Mouse (Mus musculus) liver, postnatal 0 days (tissue): Measurements from ENCODE around the gene Dvl2. TPM values are rescaled to one million over a fixed set of nuclear protein-coding genes. Genes with fewer than 3 reads are reported as not detected.

Experiments
- ATAC-seq: fragments of 200-750 bp; cut with Nextera tagmentation; 2 replicates; pipeline ENCODE4 v1.8.0; 2017; ENCODE audit warnings: mild to moderate bottlenecking, moderate library complexity
- DNase-seq: peaks from one replicate; pipeline ENCODE4 v3.0.0-alpha.2; 2016
- H3K27ac ChIP-seq: fragments of 300-500 bp; sonication (generic); 2 replicates; pipeline ENCODE4 v1.5.1; 2014; ENCODE audit warnings: antibody characterized with exemption, moderate library complexity, mild to moderate bottlenecking, low read depth
- H3K27me3 ChIP-seq: fragments of 300-500 bp; sonication (generic); 2 replicates; pipeline ENCODE4 v1.6.1; 2014; ENCODE audit warnings: low read length, control low read depth, mixed read lengths; ENCODE audit not compliant: insufficient read depth
- H3K36me3 ChIP-seq: fragments of 300-500 bp; sonication (generic); replicated peaks from 2 replicates; pipeline ENCODE4 v1.6.1; 2014; ENCODE audit warnings: mild to moderate bottlenecking, control low read depth, low read length, moderate library complexity, mixed read lengths; ENCODE audit not compliant: insufficient read depth
- H3K4me1 ChIP-seq: fragments of 300-500 bp; sonication (generic); 2 replicates; pipeline ENCODE4 v1.6.1; 2014; ENCODE audit warnings: antibody characterized with exemption, mild to moderate bottlenecking, control low read depth; ENCODE audit not compliant: insufficient read depth
- H3K4me2 ChIP-seq: fragments of 300-500 bp; sonication (generic); 2 replicates; pipeline ENCODE4 v1.6.1; 2014; ENCODE audit warnings: low read depth, mild to moderate bottlenecking, low read length, moderate library complexity, mixed read lengths
- H3K4me3 ChIP-seq: fragments of 300-500 bp; sonication (generic); 2 replicates; pipeline ENCODE4 v1.5.1; 2014; ENCODE audit warnings: low read depth, low read length
- H3K9ac ChIP-seq: fragments of 300-500 bp; sonication (generic); replicated peaks from 2 replicates; pipeline ENCODE4 v1.6.1; 2014; ENCODE audit warnings: mild to moderate bottlenecking, moderate library complexity
- H3K9me3 ChIP-seq: fragments of 300-500 bp; sonication (generic); 2 replicates; pipeline ENCODE4 v1.6.1; 2016; ENCODE audit warnings: mild to moderate bottlenecking, control low read depth, low read length, mixed read lengths
- CTCF ChIP-seq: sonication (generic); IDR thresholded peaks from 2 replicates; pipeline ENCODE4 v1.5.1; 2016; ENCODE audit warnings: antibody characterized with exemption, low read depth
- EP300 ChIP-seq: IDR thresholded peaks from 2 replicates; pipeline ENCODE4 v1.6.1; 2016; ENCODE audit warnings: antibody characterized with exemption, low read depth, mild to moderate bottlenecking
- WGBS: fragments of 180-500 bp; shearing (Covaris S2); extraction: QIAGEN DNeasy Blood & Tissue Kit; methylation state at CpG from one replicate; pipeline ENCODE4 v1.1.7; 2014; ENCODE audit not compliant: insufficient replicate concordance; 5-methylcytosine and 5-hydroxymethylcytosine counted together
- polyA plus RNA-seq: library from polyadenylated mRNA; unstranded; fragments of >200 nt; fragmentation: Nextera tagmentation; extraction: Ambion mirVana; gene quantifications from 2 replicates; pipeline ENCODE4 v1.2.1, GENCODE M21; 2015

Gene Dvl2
- polyA plus RNA-seq, 1 experiment from 2014 or later = 2.7 TPM

DNA sequence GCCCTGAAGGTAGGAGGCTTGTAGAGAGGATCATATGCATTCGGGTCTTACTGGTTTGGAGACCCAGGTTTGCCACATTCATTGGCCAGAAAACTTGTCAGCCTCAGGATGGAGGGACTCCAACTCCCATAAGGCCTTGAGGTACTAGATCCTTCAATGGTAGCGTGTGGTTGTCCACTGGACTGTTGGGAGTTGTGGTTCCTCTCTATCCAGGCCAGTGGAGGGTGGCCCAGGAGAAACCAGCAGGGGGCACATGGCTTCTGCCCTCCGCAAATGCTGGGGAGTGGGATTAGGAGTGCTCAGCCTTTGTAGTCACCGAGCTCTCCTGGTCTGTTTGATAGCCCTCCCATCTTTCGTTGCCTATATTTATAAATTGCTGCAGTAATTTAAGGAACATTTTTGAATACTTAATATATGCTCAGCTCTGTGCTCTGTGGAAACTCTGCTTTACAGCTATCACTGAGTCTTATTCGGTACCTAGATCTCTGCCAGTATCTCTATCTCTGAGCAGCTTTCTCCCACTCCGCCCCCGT, 20.4 kb downstream of the Dvl2 start:
- peaks cover 14% of the 10 kb centered on the region; the same call in 1 of the 2 replicates for H3K27me3 ChIP-seq
- DNase-seq = peak; percentile 73
- ATAC-seq = peak; percentile 84
- H3K4me1 ChIP-seq = peaks cover 16% of the 10 kb centered on the region
- no peak overlapping the region; the same call in 1 of the 2 replicates for H3K9ac ChIP-seq
- TF ChIP-seq EP300 = no peak
- peak; percentile 75 for TF ChIP-seq CTCF
- H3K9me3 ChIP-seq = no peaks in the 10 kb centered on the region
- no peaks in the 10 kb centered on the region for H3K36me3 ChIP-seq
- H3K4me3 ChIP-seq = peak overlapping the region; percentile 62
- 0% methylated on average over 8 of the region's 8 CpGs for WGBS
- H3K27ac ChIP-seq = peak overlapping the region; percentile 44; the same call in 1 of the 2 replicates
- H3K4me2 ChIP-seq = peak overlapping the region; percentile 76

DNA sequence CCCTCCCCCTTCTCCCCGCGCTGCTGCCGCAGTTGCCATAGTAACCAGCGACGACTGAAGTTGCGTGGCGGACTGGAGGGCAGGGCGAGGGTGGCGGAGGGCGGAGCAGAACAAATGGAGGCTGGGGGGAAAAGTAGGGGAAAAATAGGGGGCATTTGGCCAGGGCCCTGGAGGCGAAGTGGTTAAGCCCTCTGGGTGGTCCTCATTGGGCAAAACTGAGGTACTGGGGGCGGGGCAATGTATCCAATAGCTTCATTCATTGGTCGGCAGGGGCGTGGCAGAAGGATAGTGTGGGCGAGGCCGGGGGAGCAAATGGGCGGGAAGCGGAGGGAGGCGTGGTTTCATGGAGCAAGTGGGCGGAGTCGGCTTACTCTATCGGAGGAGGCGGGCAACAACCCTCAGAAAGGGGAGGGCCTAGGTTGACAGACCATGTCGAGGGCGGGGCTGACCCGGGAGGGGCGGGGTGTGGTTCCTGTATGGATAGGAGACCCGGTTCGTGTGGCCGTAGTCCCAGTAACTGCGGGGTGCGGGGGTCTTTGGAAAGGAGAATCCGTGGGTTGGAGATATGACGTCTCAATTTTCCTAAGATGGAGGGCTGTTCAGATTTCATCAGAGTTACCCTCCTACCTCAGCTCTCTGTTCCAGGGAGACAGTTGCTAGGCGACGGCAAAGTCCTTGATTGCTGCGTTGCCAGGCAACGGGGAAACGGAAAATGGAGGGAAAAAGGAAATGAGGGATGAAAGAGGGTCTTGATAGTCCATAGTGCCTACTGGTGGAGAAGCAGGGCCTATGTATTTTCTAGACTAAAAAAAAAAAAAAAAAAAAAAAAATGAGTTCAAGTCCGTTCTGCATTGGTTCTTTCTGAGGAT, 21.1 kb downstream of the Dvl2 start:
- Histone ChIP-seq H3K4me1 (peaks cover 16% of the 10 kb centered on the region), H3K4me3 (peak overlapping the region; percentile 62), H3K9me3 (no peaks in the 10 kb centered on the region), H3K4me2 (peak overlapping the region; percentile 76), H3K27me3 (peaks cover 14% of the 10 kb centered on the region; the same call in 1 of the 2 replicates), H3K27ac (peak overlapping the region; percentile 44; the same call in 1 of the 2 replicates), H3K36me3 (no peaks in the 10 kb centered on the region), H3K9ac (no peak overlapping the region; the same call in 1 of the 2 replicates)
- WGBS = 2% methylated on average over 39 of the region's 40 CpGs
- ATAC-seq (peak; percentile 89), DNase-seq (peak; percentile 98)
- 0 out of 2 replicates have a peak, but pooled peaks have one; percentile 7 for TF ChIP-seq CTCF
- TF ChIP-seq EP300 = peak; percentile 27; the same call in 1 of the 2 replicates

DNA sequence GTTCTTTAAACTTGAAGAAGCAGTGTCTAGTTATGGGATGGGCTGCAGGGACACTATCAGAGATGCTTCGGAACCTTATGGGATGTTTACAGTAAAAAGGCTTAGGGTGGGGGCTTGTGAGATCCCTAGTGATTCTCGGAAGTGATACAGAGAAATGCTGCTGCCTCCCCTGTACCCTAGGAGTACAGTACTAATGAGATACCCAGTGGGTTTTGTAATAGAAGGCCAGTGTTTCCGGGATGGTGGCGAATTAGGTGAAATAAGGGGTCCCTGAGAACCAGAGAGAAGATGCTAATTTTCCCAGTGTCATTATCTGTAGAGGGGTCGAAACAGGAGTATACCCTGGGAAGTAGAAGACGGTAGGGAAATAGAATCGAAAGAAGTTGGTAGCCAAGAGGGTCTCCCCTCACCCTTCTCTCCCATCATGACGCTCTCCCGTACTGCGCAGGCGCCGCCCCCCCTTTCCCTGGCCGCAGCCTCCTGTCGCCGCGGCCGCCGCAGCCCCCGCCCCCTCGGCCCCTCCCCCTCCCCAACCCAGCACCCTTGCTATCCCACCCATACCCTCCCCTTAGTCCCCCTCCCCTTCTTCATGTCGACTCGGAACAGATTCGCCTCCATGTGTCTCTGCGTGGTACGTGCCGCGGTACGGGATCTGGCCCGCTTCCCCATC, 23.2 kb downstream of the Dvl2 start:
- H3K27ac ChIP-seq = no peak overlapping the region
- H3K4me2 ChIP-seq = peak overlapping the region; percentile 44
- H3K4me1 ChIP-seq = peaks cover 12% of the 10 kb centered on the region
- H3K9me3 ChIP-seq = no peaks in the 10 kb centered on the region
- TF ChIP-seq EP300 (no peak), CTCF (no peak)
- H3K4me3 ChIP-seq = peak overlapping the region; percentile 13; the same call in 1 of the 2 replicates
- H3K36me3 ChIP-seq = no peaks in the 10 kb centered on the region
- H3K27me3 ChIP-seq = peaks cover 14% of the 10 kb centered on the region; the same call in 1 of the 2 replicates
- ATAC-seq (no peak), DNase-seq (no peak)
- H3K9ac ChIP-seq = no peak overlapping the region
- 17% methylated on average over 28 of the region's 29 CpGs for WGBS

DNA sequence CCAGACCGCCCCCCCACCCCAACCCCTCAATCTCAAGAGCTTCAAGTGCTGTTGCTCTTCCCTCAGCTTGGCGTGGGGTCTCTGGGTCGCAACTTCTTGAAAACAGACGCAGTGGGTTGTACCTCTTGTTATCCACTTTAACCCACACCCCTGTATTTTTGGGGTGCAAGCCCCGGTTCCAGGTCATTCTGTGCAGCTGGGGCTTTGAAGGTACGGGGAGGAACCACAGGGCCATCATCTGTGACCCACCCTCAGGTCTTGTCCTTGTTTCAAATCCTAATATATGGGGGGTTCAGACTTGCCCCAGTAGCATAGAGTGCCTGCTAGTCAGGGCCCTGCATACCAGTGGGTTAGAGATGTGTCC, 23.7 kb downstream of the Dvl2 start:
- peak overlapping the region; percentile 13; the same call in 1 of the 2 replicates for H3K4me3 ChIP-seq
- H3K36me3 ChIP-seq = no peaks in the 10 kb centered on the region
- peaks cover 9% of the 10 kb centered on the region; the same call in 1 of the 2 replicates for H3K4me1 ChIP-seq
- peak overlapping the region; percentile 44 for H3K4me2 ChIP-seq
- ATAC-seq (no peak), DNase-seq (no peak)
- TF ChIP-seq CTCF (no peak), EP300 (no peak)
- H3K27ac ChIP-seq = no peak overlapping the region
- no peaks in the 10 kb centered on the region for H3K9me3 ChIP-seq
- 35% methylated on average over 6 of the region's 6 CpGs for WGBS
- peaks cover 14% of the 10 kb centered on the region; the same call in 1 of the 2 replicates for H3K27me3 ChIP-seq
- no peak overlapping the region for H3K9ac ChIP-seq

DNA sequence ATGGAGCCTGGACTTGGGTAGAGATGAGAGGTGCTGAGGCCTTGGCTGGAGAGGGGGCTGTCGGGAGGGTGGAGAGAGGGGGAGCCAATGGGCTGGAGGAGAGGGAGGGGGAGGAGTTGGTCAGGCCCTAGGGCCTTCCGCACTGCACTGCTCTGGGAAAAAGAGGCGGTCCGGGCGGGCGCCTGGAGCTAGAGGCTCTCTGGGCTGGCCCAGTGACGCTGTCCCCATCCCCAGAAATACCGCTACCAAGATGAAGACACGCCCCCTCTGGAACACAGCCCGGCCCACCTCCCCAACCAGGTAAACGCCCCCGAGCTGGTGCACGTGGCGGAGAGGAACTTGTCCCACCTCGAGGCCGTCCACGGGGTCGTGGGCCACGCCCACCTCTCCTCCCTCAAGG, 26.3 kb downstream of the Dvl2 start:
- no peaks in the 10 kb centered on the region for H3K9me3 ChIP-seq
- H3K9ac ChIP-seq = no peak overlapping the region
- DNase-seq = no peak
- H3K4me1 ChIP-seq = peaks cover 7% of the 10 kb centered on the region
- 0 out of 2 replicates have a peak overlapping the region, but pooled peaks have one; percentile 11 for H3K27ac ChIP-seq
- H3K4me3 ChIP-seq = no peak overlapping the region
- H3K36me3 ChIP-seq = no peaks in the 10 kb centered on the region
- peak overlapping the region; percentile 44 for H3K4me2 ChIP-seq
- WGBS = 39% methylated on average over 18 of the region's 19 CpGs
- H3K27me3 ChIP-seq = peaks cover 14% of the 10 kb centered on the region; the same call in 1 of the 2 replicates
- peak; percentile 28; the same call in 1 of the 2 replicates for ATAC-seq
- TF ChIP-seq EP300 (no peak), CTCF (no peak)

DNA sequence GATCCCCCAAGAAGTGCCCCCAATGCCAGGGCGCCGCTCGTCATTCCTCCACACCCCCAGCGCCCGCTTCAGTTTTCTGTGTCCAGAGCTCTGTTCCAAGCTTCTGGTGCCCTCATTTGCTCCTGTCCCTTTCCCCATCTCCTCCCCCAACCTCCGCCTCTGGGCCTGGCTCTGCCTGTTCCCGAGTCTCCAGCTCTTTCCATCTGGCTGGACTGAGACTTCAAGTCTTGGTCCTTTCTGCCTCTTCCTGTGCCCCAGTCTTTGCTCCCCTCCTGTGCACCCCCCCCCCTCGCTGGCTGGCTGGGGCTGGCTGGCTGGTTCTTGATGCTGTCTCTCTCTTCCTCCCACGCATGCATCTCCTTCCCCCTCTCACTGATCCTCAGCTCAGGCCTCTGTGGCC, 27.0 kb downstream of the Dvl2 start:
- 73% methylated on average over 9 of the region's 9 CpGs for WGBS
- Histone ChIP-seq H3K9ac (no peak overlapping the region), H3K9me3 (no peaks in the 10 kb centered on the region), H3K27me3 (peaks cover 14% of the 10 kb centered on the region; the same call in 1 of the 2 replicates), H3K27ac (no peak overlapping the region), H3K4me1 (peaks cover 7% of the 10 kb centered on the region), H3K4me2 (no peak overlapping the region), H3K4me3 (no peak overlapping the region), H3K36me3 (no peaks in the 10 kb centered on the region)
- ATAC-seq (no peak), DNase-seq (no peak)
- no peak for TF ChIP-seq EP300
- TF ChIP-seq CTCF = no peak
